Mouse (Mus musculus) MEL (cell line): ENCODE data around the gene Sp100.

ENCODE experiments used
- CHD2 ChIP-seq: IDR thresholded peaks from 2 replicates; pipeline ENCODE4 v1.6.1; 2011; ENCODE audit warnings: low read length, improper control_type of control experiment
- CTCF ChIP-seq, 3 experiments: IDR thresholded peaks in 2 of 3; conservative IDR thresholded peaks in 1 of 3; 2 replicates each; pipeline ENCODE4 v1.5.1; 2011 to 2012; ENCODE audit warnings: low read length in 3 of 3, low read depth in 2 of 3, mild to moderate bottlenecking in 2 of 3, improper control_type of control experiment in 1 of 3, inconsistent platforms in 1 of 3, mixed read lengths in 1 of 3, moderate library complexity in 1 of 3; ENCODE audit not compliant: control insufficient read depth in 1 of 3, insufficient read depth in 1 of 3, poor library complexity in 1 of 3, severe bottlenecking in 1 of 3
- POLR2A ChIP-seq, 2 experiments: IDR thresholded peaks; 2 replicates each; pipeline ENCODE4 v1.6.1; 2011 to 2012; ENCODE audit warnings: low read length in 2 of 2, mild to moderate bottlenecking in 2 of 2, control low read depth in 1 of 2, improper control_type of control experiment in 1 of 2, low read depth in 1 of 2, moderate library complexity in 1 of 2; ENCODE audit not compliant: control insufficient read depth in 1 of 2, insufficient read depth in 1 of 2, poor library complexity in 1 of 2
- UBTF ChIP-seq: IDR thresholded peaks from 2 replicates; pipeline ENCODE4 v1.6.1; 2012; ENCODE audit warnings: low read depth, mild to moderate bottlenecking, inconsistent platforms, low read length, improper control_type of control experiment, moderate library complexity, borderline replicate concordance; ENCODE audit not compliant: insufficient read depth
- USF1 ChIP-seq: IDR thresholded peaks from 2 replicates; pipeline ENCODE4 v1.6.1; 2014; ENCODE audit warnings: low read depth, mild to moderate bottlenecking, inconsistent platforms, low read length, improper control_type of control experiment, moderate library complexity
- ZKSCAN1 ChIP-seq: IDR thresholded peaks from 2 replicates; pipeline ENCODE4 v1.6.1; 2012; ENCODE audit warnings: low read depth, mild to moderate bottlenecking, inconsistent platforms, low read length, improper control_type of control experiment, moderate library complexity

DNA sequence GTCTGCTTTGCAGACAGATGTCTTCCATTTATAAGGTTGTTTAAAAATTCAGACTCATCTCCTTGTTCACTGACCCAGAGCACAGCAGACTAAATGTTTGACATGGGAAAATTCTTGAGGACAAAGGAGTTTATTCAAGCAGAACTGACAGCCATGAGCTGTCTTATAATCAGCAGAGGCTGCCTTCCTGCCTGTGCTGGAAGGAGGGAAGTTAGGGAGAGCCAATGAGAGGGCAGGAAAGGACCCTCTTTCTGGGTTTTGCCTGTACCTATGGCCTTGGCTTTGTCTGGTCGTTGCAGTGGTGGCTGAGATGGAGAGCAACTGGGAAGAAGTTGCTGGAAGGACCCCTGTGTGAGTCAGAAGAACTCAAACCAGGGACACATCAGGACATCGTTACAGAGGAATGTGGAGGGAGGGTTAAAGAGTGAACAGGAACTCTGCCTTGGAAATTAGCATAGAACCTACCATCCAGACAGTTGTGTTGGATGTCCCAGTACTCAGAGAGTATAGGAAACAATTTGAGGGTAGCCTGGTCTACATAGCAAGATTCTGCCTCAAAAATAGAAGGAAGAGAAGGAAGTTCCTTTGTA is 93.2 kb downstream of the Sp100 start:
- TF ChIP-seq POLR2A (IDR thresholded peaks at IDR 0.05; ENCODE audit: control insufficient read depth in 1 of 2, insufficient read depth in 1 of 2, low read depth in 1 of 2, low read length in 2 of 2, poor library complexity in 1 of 2): no peak
- TF ChIP-seq CTCF (IDR thresholded peaks at IDR 0.05 in 2 of 3, conservative IDR thresholded peaks at IDR 0.05 in 1 of 3; ENCODE audit: control insufficient read depth in 1 of 3, insufficient read depth in 1 of 3, low read depth in 2 of 3, low read length in 3 of 3, poor library complexity in 1 of 3, severe bottlenecking in 1 of 3): no peak
- no peak for TF ChIP-seq CHD2
- no peak for TF ChIP-seq ZKSCAN1
- TF ChIP-seq USF1: no peak
- TF ChIP-seq UBTF: no peak
